Mouse (Mus musculus): ENCODE data around the gene Gpr108.

Gpr108 gene

GRCm38 (mm10) chr17:57209330-57209729 is 38.9 kb downstream of the Gpr108 start:
- TF ChIP-seq GATA4 (IDR thresholded peaks at IDR 0.05; ENCODE audit: insufficient replicate concordance, low read length), result no peak

- TF ChIP-seq GATA4 (IDR thresholded peaks at IDR 0.05; ENCODE audit: insufficient replicate concordance, low read length), result no peak
Observed at GRCm38 (mm10) chr17:57207938-57208337, 40.3 kb downstream of the Gpr108 start.

DNA sequence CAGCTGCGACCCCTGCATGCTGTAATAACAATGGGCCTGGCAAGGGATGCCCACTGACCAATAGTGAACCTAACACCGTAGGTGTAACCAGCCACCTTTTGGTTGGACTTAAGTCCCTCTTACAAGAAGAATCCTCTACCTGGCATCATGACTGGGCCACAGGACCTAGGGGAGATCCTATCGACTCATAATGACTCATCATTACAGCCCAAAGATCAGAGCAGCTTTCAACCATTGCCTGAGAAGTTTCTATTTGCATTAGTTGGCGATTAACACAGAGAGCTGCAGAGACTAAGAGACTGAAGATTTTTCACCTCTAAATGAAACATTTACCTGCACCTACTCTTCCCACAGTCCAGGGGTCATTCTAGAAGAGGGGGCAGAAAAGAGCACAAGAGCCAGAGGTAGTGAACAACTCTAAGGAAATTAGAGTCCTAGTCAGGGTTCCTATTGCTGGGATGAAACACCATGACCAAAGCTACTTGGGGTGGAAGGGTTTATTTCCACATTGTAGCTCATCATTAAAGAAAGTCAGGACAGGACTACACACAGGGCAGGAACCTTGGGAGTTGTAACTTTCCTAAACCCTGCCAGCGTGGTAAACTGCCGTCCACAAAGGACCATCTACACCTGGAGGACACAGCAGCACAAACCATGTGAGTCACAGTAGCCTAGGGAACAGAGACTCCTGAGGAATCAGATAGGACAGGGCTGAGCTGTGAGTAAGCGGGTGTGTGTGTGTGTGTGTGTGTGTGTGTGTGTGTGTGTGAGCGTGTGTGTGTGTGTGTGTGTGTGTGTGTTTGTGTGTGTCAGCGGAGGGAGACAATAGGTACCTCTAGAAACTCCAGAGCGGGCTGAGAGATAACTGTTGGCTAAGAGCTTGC is 46.2 kb downstream of the Gpr108 start:
- TF ChIP-seq GATA4 (IDR thresholded peaks at IDR 0.05; ENCODE audit: insufficient replicate concordance, low read length), result no peak

GRCm38 (mm10) chr17:57198252-57198651 is 50.0 kb downstream of the Gpr108 start:
- no peak for TF ChIP-seq GATA4 (IDR thresholded peaks at IDR 0.05; ENCODE audit: insufficient replicate concordance, low read length)

GRCm38 (mm10) chr17:57195326-57196010 is 52.8 kb downstream of the Gpr108 start:
- no peak for TF ChIP-seq GATA4 (IDR thresholded peaks at IDR 0.05; ENCODE audit: insufficient replicate concordance, low read length)

DNA sequence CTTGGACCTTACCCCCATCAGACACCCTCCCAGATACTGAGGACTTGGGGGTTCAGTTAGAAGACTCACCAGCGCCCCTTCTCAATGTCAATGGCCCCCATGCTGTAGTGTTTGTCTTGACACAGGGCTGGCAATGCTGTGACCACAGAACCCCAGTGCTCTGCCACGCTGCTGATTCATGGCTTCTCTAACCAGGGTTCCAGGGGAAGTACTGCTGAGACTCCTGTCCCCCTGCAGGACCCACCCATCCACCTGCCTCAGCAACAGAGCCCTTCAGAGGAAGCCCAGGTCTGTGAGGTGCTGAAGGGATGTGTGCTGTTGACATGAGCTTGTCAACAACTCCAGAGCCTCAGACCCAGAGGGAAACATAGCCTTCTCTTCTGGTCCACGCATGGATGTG is 53.5 kb downstream of the Gpr108 start:
- TF ChIP-seq GATA4 (IDR thresholded peaks at IDR 0.05; ENCODE audit: insufficient replicate concordance, low read length), result no peak

GRCm38 (mm10) chr17:57194041-57194507 is 54.2 kb downstream of the Gpr108 start, which contains the start of gene Tnfsf14:
Tnfsf14 (minus strand) TSS chr17:57194177.
- TF ChIP-seq GATA4 (IDR thresholded peaks at IDR 0.05; ENCODE audit: insufficient replicate concordance, low read length), result no peak

DNA sequence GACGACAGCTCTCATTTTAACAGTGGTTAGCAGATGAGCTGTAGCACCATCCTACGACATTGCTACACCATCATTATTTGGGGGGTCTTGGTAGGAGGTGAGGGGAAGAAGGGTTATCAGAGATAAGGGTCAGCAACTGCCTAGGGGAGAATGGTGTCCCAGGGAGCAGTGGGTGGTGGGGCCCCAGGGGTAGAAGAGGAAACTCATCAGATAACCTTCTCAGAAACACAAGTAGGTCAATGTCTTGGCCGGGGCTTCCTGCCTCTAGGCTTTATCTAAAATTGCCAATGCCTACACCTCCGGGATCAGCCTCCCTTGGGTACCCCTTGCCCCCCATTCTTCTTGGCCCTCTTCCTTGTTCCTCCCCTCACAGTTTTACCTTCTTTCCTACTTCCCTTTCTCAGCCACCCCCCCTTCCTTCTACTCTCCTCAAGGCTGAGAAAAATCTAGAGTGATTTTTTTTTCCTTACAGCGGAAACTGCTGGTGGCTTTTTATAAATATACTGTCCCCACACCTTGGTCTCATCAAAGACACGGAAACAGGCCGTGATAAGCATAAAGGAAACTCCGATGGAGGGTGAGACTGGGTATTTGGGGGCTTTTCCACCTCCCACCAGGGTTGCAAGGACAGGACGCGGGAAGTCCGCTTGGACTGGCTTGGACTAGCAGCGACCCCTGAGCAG is 59.6 kb downstream of the Gpr108 start:
- TF ChIP-seq GATA4 (IDR thresholded peaks at IDR 0.05; ENCODE audit: insufficient replicate concordance, low read length), result no peak

DNA sequence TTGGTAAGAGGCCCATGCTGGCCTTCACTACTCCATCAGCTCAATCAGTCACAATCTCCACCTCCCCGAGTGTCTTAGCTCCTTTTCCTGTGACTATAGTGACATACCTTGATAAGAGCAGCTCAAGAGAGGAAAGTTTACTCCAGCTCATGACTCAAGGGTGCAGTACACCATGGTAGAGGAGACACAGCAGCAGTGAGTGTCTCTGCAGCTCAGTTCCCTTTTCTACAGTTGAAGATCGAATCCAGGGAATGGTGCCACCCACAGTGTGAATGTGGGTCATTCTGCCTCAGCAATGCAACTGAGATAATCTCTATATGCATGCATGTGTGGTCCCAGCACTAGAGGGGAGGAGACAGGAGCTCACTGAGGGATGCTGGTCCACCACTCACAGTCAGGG is 62.6 kb downstream of the Gpr108 start:
- TF ChIP-seq GATA4 (IDR thresholded peaks at IDR 0.05; ENCODE audit: insufficient replicate concordance, low read length), result no peak

Measured in liver, adult (tissue).